Mouse (Mus musculus) brain, embryonic 14.5 days (tissue): Measurements from ENCODE around the gene Cldn9. TPM values are rescaled to one million over a fixed set of nuclear protein-coding genes. Genes with fewer than 3 reads are reported as not detected.

Experiments
- DNase-seq: peaks from one replicate; pipeline ENCODE4 v3.0.0-alpha.2; 2011; ENCODE audit warnings: low read depth
- CTCF ChIP-seq: fragments of 200-500 bp; IDR thresholded peaks from 2 replicates; pipeline ENCODE4 v1.5.1; 2012; ENCODE audit warnings: inconsistent platforms, mild to moderate bottlenecking, moderate library complexity, borderline replicate concordance; ENCODE audit not compliant: insufficient read depth, insufficient read length; ENCODE audit errors: extremely low read depth
- POLR2A ChIP-seq: fragments of 200-500 bp; IDR thresholded peaks from 2 replicates; pipeline ENCODE4 v1.6.1; 2012; ENCODE audit warnings: mild to moderate bottlenecking, inconsistent platforms, borderline replicate concordance; ENCODE audit not compliant: poor library complexity, insufficient read depth, insufficient read length, severe bottlenecking; ENCODE audit errors: extremely low read depth
- polyA plus RNA-seq: library from polyadenylated mRNA; depleted of rRNA; stranded (reverse); fragments of >200 nt; gene quantifications from 2 replicates; pipeline ENCODE4 v1.2.3, GENCODE M21; 2012

Cldn9 gene
- polyA plus RNA-seq, 1 experiment = 0.92 TPM

GRCm38 (mm10) chr17:23705525-23706104, 21.8 kb upstream of the Cldn9 start:
- no peak for DNase-seq

GRCm38 (mm10) chr17:23704741-23705140, 20.9 kb upstream of the Cldn9 start:
- peak; percentile 64 for DNase-seq
- TF ChIP-seq POLR2A (no peak), CTCF (no peak)

More at GRCm38 (mm10) chr17:23705525-23706104, 21.8 kb upstream of the Cldn9 start:
- TF ChIP-seq POLR2A (no peak), CTCF (no peak)

GRCm38 (mm10) chr17:23703301-23703700, 19.5 kb upstream of the Cldn9 start:
- no peak for DNase-seq
- no peak for TF ChIP-seq CTCF
- TF ChIP-seq POLR2A = no peak

DNA sequence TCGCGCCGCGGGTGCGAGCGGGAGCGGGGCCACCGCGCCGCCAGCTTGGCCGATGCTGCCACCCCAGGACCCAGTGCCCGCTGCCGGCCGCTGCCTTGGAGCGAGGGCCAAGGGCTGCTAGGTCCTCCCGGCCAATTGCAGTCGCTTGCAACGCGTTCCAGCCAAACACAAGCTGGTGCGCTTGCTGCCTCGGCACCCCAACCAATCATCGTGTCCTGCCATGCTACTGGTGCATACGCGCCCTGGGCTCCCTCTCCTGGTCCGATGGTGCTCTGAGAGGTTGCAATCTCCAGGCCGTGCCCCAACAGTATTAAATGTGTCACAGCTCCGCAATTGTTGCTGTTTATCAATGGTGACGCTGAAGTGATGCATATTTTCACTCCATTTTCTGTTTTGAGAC, 16.3 kb upstream of the Cldn9 start:
- peak; percentile 65 for TF ChIP-seq CTCF
- TF ChIP-seq POLR2A = 0 out of 2 replicates have a peak, but pooled peaks have one; percentile 10
- DNase-seq = peak; percentile 95

GRCm38 (mm10) chr17:23699131-23700077, 15.6 kb upstream of the Cldn9 start:
- no peak for DNase-seq
- TF ChIP-seq CTCF = no peak
- no peak for TF ChIP-seq POLR2A

GRCm38 (mm10) chr17:23695801-23696200, 12.0 kb upstream of the Cldn9 start:
- TF ChIP-seq CTCF (no peak), POLR2A (no peak)
- no peak for DNase-seq

DNA sequence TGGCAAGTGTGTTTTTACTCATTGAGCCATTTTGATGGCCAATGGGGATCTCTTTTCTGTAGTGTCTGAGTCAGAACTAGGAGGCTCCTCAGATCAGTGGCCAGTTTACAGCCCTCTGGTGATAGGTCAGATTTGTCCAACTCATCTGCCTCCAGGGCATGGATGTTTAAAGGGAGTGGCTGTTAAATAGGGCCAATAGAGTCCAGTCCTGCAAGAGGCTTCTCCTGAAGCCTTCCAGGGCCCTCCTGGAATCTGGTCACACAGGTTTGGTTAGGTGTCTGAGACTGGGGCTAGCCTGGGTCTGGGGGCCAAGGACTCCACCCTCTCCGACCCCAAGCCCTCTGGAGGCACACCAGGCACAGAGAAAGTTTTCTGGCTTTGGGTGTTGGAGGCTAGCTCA, 10.7 kb upstream of the Cldn9 start:
- TF ChIP-seq CTCF (no peak), POLR2A (no peak)
- no peak for DNase-seq

DNA sequence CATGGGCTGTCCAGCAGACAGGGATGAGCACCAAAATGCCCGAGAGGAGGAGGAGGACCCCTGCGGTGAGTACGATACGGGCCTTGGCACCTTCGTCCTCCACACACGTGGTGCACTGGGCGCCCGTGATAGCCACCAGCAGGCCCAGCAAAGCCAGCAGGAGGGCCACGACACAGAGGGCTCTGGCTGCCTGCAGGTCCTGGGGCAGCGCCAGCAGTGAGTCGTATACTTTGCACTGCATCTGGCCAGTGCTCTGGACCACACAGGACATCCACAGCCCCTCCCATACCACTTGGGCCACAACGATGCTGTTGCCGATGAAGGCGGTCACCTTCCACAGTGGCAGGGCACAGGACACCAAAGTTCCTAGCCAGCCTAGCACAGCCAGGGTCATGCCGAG, 600 bp downstream of the Cldn9 start:
- DNase-seq = no peak
- TF ChIP-seq POLR2A (no peak), CTCF (no peak)

DNA sequence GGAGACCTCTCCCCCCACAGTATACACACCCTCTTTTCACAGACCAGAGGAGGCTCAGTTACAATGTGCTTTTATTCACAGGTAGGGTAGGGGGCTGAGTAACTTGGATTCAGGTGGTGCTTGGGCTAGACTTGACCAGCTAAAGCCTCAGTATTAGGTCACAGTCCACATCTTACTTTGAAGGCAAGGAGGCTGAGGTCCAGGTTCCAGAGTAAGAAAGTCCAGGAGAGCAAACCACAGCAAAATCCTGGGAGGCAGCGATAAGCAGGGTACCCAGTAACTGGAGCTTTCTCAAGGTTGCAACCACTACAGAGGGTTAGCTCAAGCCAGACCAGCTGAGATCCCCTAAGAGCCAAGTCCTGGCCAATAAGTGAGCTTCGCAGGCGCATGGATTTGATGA, 1.3 kb downstream of the Cldn9 start:
- TF ChIP-seq CTCF = no peak
- no peak for TF ChIP-seq POLR2A

DNA sequence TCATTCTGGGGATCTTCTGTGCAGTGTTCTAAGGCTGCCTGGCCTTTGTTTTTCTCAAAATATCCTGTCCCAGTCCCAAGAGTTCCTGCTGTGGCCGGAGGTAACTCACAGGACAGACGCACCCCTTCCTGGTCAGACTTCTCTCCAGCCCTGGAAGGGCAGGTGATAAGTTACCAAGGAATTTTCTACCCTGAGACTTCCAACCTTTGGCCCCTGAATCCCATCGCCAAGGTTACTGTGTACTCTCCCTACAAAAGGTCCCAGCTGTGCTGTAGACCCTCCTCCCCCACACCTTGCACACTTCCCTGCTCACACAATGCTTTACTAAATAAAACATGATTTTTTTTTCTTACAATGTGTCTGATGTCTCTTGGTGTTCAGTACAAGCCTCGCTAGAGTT, 1.7 kb downstream of the Cldn9 start:
- TF ChIP-seq CTCF (no peak), POLR2A (no peak)
- DNase-seq = no peak

More for the DNA sequence above, 1.3 kb downstream of the Cldn9 start:
- no peak for DNase-seq

- no peak for DNase-seq
- TF ChIP-seq POLR2A = no peak
- no peak for TF ChIP-seq CTCF
Observed at GRCm38 (mm10) chr17:23681086-23681485, 2.7 kb downstream of the Cldn9 start.

GRCm38 (mm10) chr17:23680336-23680735, 3.5 kb downstream of the Cldn9 start:
- no peak for TF ChIP-seq CTCF
- no peak for TF ChIP-seq POLR2A
- no peak for DNase-seq
